Mouse (Mus musculus): ENCODE measurements around the gene S100a14.

GRCm38 (mm10) chr3:90575320-90575719 is 48.7 kb downstream of the S100a14 start:
- TF ChIP-seq CTCF (IDR thresholded peaks at IDR 0.05; ENCODE audit: insufficient read depth, low read length) (no peak), POLR2A (IDR thresholded peaks at IDR 0.05; ENCODE audit: borderline replicate concordance, extremely low read depth, low read depth, low read length) (no peak)
